Mouse (Mus musculus) heart, adult 2 months (tissue): ENCODE results near the gene Snx32. TPM values are rescaled to one million over a fixed set of nuclear protein-coding genes. Genes with fewer than 3 reads are reported as not detected.

Source experiments
- DNase-seq, 2 experiments: peaks; one replicate each; pipeline ENCODE4 v3.0.0; 2021
- H3K27ac ChIP-seq: fragments of 200-600 bp; 2 replicates; pipeline ENCODE4 v1.8.1; 2022
- H3K27me3 ChIP-seq: fragments of 200-500 bp; 2 replicates; pipeline ENCODE4 v1.6.1; 2012; ENCODE audit warnings: mild to moderate bottlenecking, low read length, inconsistent platforms, mixed read lengths; ENCODE audit not compliant: control insufficient read depth, insufficient read depth
- H3K36me3 ChIP-seq: fragments of 200-500 bp; 2 replicates; pipeline ENCODE4 v1.6.1; 2012; ENCODE audit warnings: low read length, inconsistent platforms; ENCODE audit not compliant: control insufficient read depth, insufficient read depth
- H3K4me1 ChIP-seq: fragments of 200-500 bp; 2 replicates; pipeline ENCODE4 v1.6.1; 2011; ENCODE audit warnings: low read length; ENCODE audit not compliant: control insufficient read depth, insufficient read depth
- H3K4me3 ChIP-seq: fragments of 200-600 bp; 2 replicates; pipeline ENCODE4 v1.8.1; 2022
- H3K79me2 ChIP-seq: fragments of 200-500 bp; replicated peaks from 2 replicates; pipeline ENCODE4 v1.6.1; 2012; ENCODE audit warnings: mild to moderate bottlenecking, inconsistent platforms, low read length, moderate library complexity, mixed read lengths; ENCODE audit not compliant: control insufficient read depth, insufficient read depth
- H3K9ac ChIP-seq: fragments of 200-500 bp; 2 replicates; pipeline ENCODE4 v1.6.1; 2012; ENCODE audit warnings: low read depth, mild to moderate bottlenecking, control low read depth, inconsistent platforms, low read length, mixed read lengths
- CTCF ChIP-seq: fragments of 200-600 bp; IDR thresholded peaks from 2 replicates; pipeline ENCODE4 v1.8.1; 2022; ENCODE audit warnings: antibody characterized with exemption, mild to moderate bottlenecking, moderate library complexity
- EP300 ChIP-seq: fragments of 200-500 bp; IDR thresholded peaks from 2 replicates; pipeline ENCODE4 v1.6.1; 2011; ENCODE audit warnings: low read depth, low read length, control low read depth; ENCODE audit not compliant: insufficient read depth
- POLR2A ChIP-seq: fragments of 200-500 bp; IDR thresholded peaks from 2 replicates; pipeline ENCODE4 v1.6.1; 2011; ENCODE audit warnings: mild to moderate bottlenecking, low read depth, low read length, control low read depth; ENCODE audit not compliant: insufficient read depth
- WGBS: fragments of 180-500 bp; shearing (Covaris S2); methylation state at CpG from one replicate; pipeline ENCODE4 v1.1.7; 2018; 5-methylcytosine and 5-hydroxymethylcytosine counted together
- intact Hi-C: fragments of 180-260 bp; cut with DNase I; formaldehyde crosslinking; loops from one replicate; pipeline ENCODE4 v1.15.1; 2025
- polyA plus RNA-seq: library from polyadenylated mRNA; depleted of rRNA; stranded (reverse); fragments of >200 nt; gene quantifications from 2 replicates; pipeline ENCODE4 v1.2.3, GENCODE M21; 2012
- total RNA-seq, 2 experiments: library from RNA; stranded (reverse); gene quantifications; 2 replicates each; pipeline ENCODE4 v1.2.3; 2021

The Snx32 gene
- total and polyA plus RNA-seq, 3 experiments: 3.9 to 11.4 (median 5.2) TPM

DNA sequence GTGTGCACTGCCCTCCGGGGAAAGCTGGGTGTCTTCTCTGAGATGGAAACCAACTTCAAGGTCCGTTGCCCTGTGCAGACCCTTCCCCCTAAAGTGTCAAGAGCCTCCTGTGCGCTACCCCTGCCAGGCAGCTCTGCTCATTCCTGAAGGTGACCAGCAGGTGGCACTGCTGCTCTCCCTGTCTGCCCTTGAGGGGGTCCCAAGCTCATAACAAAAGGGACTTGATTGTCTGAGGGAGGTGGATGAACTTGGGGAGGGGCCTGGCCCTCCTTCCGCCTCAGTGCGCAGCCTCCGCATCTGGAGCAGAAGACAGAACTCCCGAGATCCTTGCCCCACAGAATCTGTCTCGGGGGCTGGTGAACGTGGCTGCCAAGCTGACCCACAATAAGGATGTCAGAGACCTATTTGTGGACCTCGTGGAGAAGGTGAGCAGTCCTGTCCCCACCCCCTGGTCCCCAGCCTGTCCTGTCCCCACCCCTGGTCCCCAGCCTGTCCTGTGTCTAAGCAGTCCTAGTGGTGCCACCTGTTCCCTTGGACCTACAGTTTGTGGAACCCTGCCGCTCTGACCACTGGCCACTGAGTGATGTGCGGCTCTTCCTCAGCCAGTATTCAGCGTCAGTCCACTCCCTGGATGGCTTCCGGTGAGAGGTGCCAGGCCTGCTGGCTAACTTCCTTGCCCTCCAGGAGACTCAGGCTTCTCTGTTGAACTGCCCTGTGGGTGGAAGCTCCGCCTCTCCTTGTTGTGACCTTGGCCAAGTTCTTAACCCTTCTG, 46.4 kb downstream of the Snx32 start:
- peak; percentile 62 to 72 for DNase-seq
- intact Hi-C loops: no loop called here

DNA sequence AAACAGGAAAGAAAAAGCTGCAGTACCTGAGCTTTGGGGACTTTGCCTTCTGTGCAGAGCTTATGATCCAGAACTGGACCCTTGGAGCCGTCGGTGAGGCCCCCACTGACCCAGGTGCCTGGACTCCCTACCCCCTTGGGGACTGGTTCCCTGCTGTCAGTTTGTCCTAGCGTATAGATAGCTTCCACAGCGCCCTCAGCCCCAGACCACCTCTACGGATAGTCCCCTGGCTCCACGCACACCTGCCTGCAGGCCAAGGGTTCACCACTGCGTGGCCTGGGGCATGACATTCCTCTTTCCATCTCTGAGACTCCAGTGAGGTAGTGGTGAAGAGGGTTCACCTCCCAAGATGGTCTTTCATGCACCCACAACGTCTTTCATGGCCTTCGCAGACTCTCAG, 47.1 kb downstream of the Snx32 start:
- H3K36me3 ChIP-seq: no peaks in the 10 kb centered on the region
- TF ChIP-seq EP300 (no peak), CTCF (no peak), POLR2A (no peak)
- DNase-seq: no peak
- no peak overlapping the region for H3K9ac ChIP-seq
- H3K79me2 ChIP-seq: no peaks in the 10 kb centered on the region; the same call in 1 of the 2 replicates
- WGBS: 85% methylated on average over 9 of the region's 9 CpGs
- intact Hi-C loops: no loop called here
- no peak overlapping the region for H3K4me3 ChIP-seq
- H3K27ac ChIP-seq: no peak overlapping the region
- H3K27me3 ChIP-seq: no peaks in the 10 kb centered on the region
- peaks cover 6% of the 10 kb centered on the region for H3K4me1 ChIP-seq

More for the DNA sequence above, 46.4 kb downstream of the Snx32 start:
- H3K36me3 ChIP-seq: no peaks in the 10 kb centered on the region
- H3K27me3 ChIP-seq: no peaks in the 10 kb centered on the region
- TF ChIP-seq POLR2A (no peak), EP300 (peak; percentile 76), CTCF (peak; percentile 93)
- H3K4me3 ChIP-seq: no peak overlapping the region
- 20% methylated on average over 15 of the region's 15 CpGs for WGBS
- H3K79me2 ChIP-seq: no peaks in the 10 kb centered on the region; the same call in 1 of the 2 replicates
- peak overlapping the region; percentile 34; the same call in 1 of the 2 replicates for H3K27ac ChIP-seq
- H3K4me1 ChIP-seq: peaks cover 5% of the 10 kb centered on the region
- H3K9ac ChIP-seq: no peak overlapping the region; the same call in 1 of the 2 replicates

DNA sequence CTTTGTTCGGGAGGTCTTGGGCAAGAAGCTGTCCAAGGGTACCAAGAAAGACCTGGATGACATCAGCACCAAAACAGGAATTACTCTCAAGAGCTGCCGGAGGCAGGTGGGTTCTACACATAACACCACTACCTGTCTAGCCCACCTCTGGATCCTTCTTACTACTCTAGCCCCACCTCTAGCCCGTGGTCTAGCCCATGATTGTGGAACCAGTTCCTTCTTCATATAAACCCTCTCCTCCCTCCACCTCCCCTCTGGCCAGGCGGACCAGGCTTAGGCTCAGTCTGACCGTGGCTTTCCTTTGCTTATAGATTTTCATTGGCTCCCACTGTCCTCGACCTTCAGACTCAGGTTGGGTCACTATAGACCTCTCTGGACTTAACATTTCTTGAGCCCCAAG, 48.9 kb downstream of the Snx32 start:
- TF ChIP-seq EP300: no peak
- no peak for TF ChIP-seq POLR2A
- TF ChIP-seq CTCF: no peak
- WGBS: 80% methylated on average over 6 of the region's 6 CpGs
- Histone ChIP-seq H3K4me1 (peaks cover 8% of the 10 kb centered on the region), H3K79me2 (peaks cover 3% of the 10 kb centered on the region), H3K9ac (no peak overlapping the region), H3K4me3 (no peak overlapping the region), H3K36me3 (no peaks in the 10 kb centered on the region), H3K27me3 (no peaks in the 10 kb centered on the region), H3K27ac (no peak overlapping the region; the same call in 1 of the 2 replicates)
- intact Hi-C loops: loop anchor here (2.0 kb wide), 1 partner anchor 25 kb away; no protein-coding TSS in a partner anchor
- no peak for DNase-seq

DNA sequence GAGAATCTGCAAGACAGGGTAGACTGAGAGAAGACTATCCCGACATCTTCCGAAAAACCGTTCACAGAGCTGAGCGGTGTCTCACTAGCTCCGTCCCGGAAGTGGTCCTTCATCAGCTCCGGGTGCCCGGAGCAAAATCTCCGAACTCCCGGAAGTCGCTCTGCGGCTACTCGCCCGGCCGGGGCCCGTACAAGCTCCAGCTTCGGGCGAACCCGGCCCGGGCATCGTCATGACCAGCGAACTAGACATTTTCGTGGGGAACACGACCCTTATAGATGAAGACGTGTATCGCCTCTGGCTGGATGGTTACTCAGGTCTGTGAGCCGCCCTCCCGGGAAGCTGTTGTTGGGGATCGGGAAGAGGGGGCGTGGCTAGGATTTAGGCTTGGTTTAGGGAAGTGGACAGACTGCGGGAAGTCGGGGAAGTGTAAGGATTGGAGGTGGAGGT, 49.9 kb downstream of the Snx32 start, which contains the start of gene Fibp:
Gene Fibp (plus strand): TSS at position 151 of the 447 bp plus-strand sequence.
- peaks cover 4% of the 10 kb centered on the region; the same call in 1 of the 2 replicates for H3K36me3 ChIP-seq
- DNase-seq: peak; percentile 91 to 93
- peak within 1 kb of the TSS; percentile 94 for H3K9ac ChIP-seq
- no peaks in the 10 kb centered on the region for H3K27me3 ChIP-seq
- intact Hi-C loops: loop anchor here (2.0 kb wide), 1 partner anchor 26 kb away; no protein-coding TSS in a partner anchor
- H3K79me2 ChIP-seq: peaks cover 5% of the 10 kb centered on the region
- WGBS: under 1% methylated on average over 32 of the region's 32 CpGs
- H3K27ac ChIP-seq: peak within 1 kb of the TSS; percentile 87
- no peak for TF ChIP-seq CTCF
- 0 out of 2 replicates have a peak, but pooled peaks have one; percentile 51 for TF ChIP-seq EP300
- peak; percentile 87 for TF ChIP-seq POLR2A
- H3K4me1 ChIP-seq: peaks cover 9% of the 10 kb centered on the region
- H3K4me3 ChIP-seq: peak within 1 kb of the TSS; percentile 96

DNA sequence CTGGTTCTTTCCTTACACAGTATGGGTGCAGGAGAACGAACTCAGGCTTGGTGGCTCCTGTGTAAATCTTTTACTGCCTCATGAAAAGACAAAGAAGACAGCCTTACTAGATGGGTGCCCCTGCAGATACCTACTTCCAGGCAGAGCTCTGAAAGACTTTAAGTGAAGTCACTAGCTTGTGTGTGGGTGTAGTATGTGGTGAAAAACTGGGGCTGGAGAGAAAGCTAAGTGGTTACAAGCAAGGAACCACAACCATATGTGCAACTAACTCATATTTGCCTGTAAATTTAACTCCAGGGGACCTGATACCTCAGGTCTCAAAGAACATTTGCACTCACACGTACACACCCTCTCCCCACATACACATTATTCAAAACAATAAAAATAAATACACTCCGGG, 50.4 kb downstream of the Snx32 start:
- no peak for DNase-seq
- intact Hi-C loops: loop anchor here (2.0 kb wide), 1 partner anchor 27 kb away; no protein-coding TSS in a partner anchor
- WGBS: 24% methylated on average over 3 of the region's 3 CpGs

More for the DNA sequence above, 50.4 kb downstream of the Snx32 start:
- H3K79me2 ChIP-seq: peaks cover 6% of the 10 kb centered on the region
- no peak for TF ChIP-seq CTCF
- no peak for TF ChIP-seq EP300
- no peak for TF ChIP-seq POLR2A
- peak overlapping the region; percentile 64; the same call in 1 of the 2 replicates for H3K9ac ChIP-seq
- peaks cover 7% of the 10 kb centered on the region for H3K36me3 ChIP-seq
- no peaks in the 10 kb centered on the region for H3K27me3 ChIP-seq
- peaks cover 10% of the 10 kb centered on the region for H3K4me1 ChIP-seq
- peak overlapping the region; percentile 87 for H3K27ac ChIP-seq
- H3K4me3 ChIP-seq: peak overlapping the region; percentile 96
